Mouse (Mus musculus): ENCODE results near the gene Ddc. TPM values are rescaled to one million over a fixed set of nuclear protein-coding genes. Genes with fewer than 3 reads are reported as not detected.

Gene Ddc
- polyA plus RNA-seq (2015; fragmentation: Nextera tagmentation; extraction: Ambion mirVana): 48.7 and 49.1 TPM in 2 replicates

DNA sequence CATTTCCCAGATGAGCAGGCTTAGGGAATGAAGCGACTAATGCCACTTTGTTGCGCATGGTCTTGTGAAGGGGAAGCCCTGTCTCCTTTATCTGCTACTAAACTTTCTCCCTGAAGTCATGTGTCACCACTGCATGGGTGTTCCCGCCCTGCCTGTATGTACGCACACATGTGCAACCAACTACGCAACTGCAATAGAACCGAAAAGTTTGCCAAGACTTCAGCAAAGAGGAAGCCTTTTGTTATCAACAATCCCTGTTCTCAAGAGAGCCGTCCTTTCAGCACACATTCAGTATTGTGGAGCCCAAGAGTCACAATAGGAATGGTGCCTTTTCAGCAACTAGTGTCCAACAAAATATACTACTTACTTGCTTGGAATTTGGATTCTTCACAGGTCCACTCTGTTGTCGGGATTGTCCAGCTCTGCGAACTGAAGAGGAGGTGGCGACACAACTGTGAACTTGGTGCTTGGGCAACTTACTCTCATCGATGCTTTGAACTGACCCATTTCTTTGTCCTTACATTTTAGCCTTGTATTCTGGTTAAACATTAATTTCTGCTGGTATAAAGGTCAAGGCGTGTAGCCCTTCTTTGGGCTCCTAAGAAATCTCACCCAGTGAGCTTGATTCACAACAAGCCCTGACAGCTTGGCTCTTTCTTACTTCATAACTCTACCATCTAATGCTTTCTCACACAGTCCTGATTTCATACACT lies at the start of gene Ddc:
Ddc (minus strand) TSS at position 500 of the 713 bp plus-strand sequence.
- Histone ChIP-seq H3K4me2 (ENCODE audit: low read depth, low read length) (peak within 1 kb of the TSS; percentile 36), H3K4me3 (replicated peaks; ENCODE audit: low read length) (peak within 1 kb of the TSS; percentile 33), H3K4me1 (ENCODE audit: control insufficient read depth, insufficient read depth, low read length) (peaks cover 7% of the 10 kb centered on the region), H3K9me3 (replicated peaks; ENCODE audit: control insufficient read depth, low read length) (no peaks in the 10 kb centered on the region), H3K27me3 (ENCODE audit: control insufficient read depth, insufficient read depth, low read length) (no peaks in the 10 kb centered on the region), H3K9ac (ENCODE audit: low read length) (peak within 1 kb of the TSS; percentile 31; the same call in 1 of the 2 replicates), H3K27ac (ENCODE audit: low read length) (peak within 1 kb of the TSS; percentile 80), H3K36me3 (ENCODE audit: control insufficient read depth, insufficient read depth, low read length) (no peaks in the 10 kb centered on the region)
- peak; percentile 71 for ATAC-seq (ENCODE audit: insufficient read depth, low FRiP score)
- 60% methylated on average over 12 of the region's 12 CpGs for WGBS

DNA sequence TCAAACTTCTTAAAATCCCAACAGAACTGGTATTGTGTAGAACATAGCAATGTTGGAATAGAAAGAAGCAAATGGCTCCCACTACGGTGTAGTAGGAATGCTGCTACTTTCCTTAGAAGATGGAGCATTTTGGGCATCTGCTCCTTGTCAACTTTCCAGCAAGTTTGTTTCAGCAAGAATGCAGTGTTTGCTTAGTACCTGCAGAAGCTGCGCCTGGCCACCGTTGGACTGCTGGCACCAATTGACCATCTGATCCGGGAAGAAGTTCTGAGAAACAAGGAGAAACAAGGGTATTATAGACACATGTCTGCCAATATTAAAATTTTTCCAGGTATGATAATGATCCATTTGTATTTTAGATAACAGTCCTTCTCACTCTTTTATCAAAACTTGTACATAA lies 47.8 kb upstream of the Ddc start:
- Histone ChIP-seq H3K4me2 (ENCODE audit: low read depth, low read length) (no peak overlapping the region), H3K9ac (ENCODE audit: low read length) (no peak overlapping the region), H3K27me3 (ENCODE audit: control insufficient read depth, insufficient read depth, low read length) (no peaks in the 10 kb centered on the region), H3K36me3 (ENCODE audit: control insufficient read depth, insufficient read depth, low read length) (no peaks in the 10 kb centered on the region), H3K4me3 (replicated peaks; ENCODE audit: low read length) (no peak overlapping the region), H3K27ac (ENCODE audit: low read length) (no peak overlapping the region), H3K9me3 (replicated peaks; ENCODE audit: control insufficient read depth, low read length) (no peaks in the 10 kb centered on the region), H3K4me1 (ENCODE audit: control insufficient read depth, insufficient read depth, low read length) (peaks cover 21% of the 10 kb centered on the region)
- 72% methylated on average over 4 of the region's 4 CpGs for WGBS
- ATAC-seq (ENCODE audit: insufficient read depth, low FRiP score): no peak

DNA sequence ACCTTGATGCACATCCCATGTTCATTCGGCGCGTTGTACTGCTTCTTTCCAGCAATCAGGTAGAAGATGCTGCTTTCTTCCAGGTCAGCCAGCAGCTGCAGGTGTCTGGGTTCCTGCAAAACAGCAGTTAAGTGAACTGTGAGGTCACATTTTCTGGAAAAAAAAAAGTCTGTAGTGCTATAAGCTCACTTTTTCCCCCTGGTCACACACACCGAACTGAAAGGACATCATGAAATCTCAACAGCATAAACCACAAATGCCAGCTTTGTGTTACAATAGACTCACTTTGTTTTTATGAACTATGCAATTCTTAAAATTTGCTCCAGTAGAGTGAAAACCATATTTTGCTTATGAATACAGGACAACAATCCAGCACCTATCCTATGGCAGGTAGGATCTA lies 46.9 kb upstream of the Ddc start:
- Histone ChIP-seq H3K4me2 (ENCODE audit: low read depth, low read length) (no peak overlapping the region), H3K36me3 (ENCODE audit: control insufficient read depth, insufficient read depth, low read length) (no peaks in the 10 kb centered on the region; the same call in 1 of the 2 replicates), H3K9me3 (replicated peaks; ENCODE audit: control insufficient read depth, low read length) (no peaks in the 10 kb centered on the region), H3K27me3 (ENCODE audit: control insufficient read depth, insufficient read depth, low read length) (no peaks in the 10 kb centered on the region), H3K4me1 (ENCODE audit: control insufficient read depth, insufficient read depth, low read length) (peaks cover 21% of the 10 kb centered on the region), H3K9ac (ENCODE audit: low read length) (no peak overlapping the region), H3K4me3 (replicated peaks; ENCODE audit: low read length) (no peak overlapping the region), H3K27ac (ENCODE audit: low read length) (no peak overlapping the region)
- ATAC-seq (ENCODE audit: insufficient read depth, low FRiP score): no peak
- WGBS: 86% methylated on average over 4 of the region's 4 CpGs

DNA sequence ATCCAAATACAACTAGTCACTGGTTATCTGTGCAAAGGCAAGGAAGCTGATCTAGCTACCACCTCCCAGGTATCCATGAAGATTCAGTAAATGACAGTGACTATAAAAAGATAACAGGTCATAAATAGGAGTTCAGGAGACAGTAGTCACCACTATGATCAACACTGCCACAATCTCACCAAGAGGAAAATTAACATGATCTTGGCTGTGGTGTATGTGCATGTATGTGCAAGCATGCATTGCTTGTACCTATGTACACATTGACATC lies 46.1 kb upstream of the Ddc start:
- Histone ChIP-seq H3K9me3 (replicated peaks; ENCODE audit: control insufficient read depth, low read length) (no peaks in the 10 kb centered on the region), H3K4me3 (replicated peaks; ENCODE audit: low read length) (no peak overlapping the region), H3K4me2 (ENCODE audit: low read depth, low read length) (no peak overlapping the region), H3K9ac (ENCODE audit: low read length) (no peak overlapping the region), H3K36me3 (ENCODE audit: control insufficient read depth, insufficient read depth, low read length) (no peaks in the 10 kb centered on the region; the same call in 1 of the 2 replicates), H3K27ac (ENCODE audit: low read length) (no peak overlapping the region), H3K27me3 (ENCODE audit: control insufficient read depth, insufficient read depth, low read length) (no peaks in the 10 kb centered on the region), H3K4me1 (ENCODE audit: control insufficient read depth, insufficient read depth, low read length) (peaks cover 18% of the 10 kb centered on the region)
- no peak for ATAC-seq (ENCODE audit: insufficient read depth, low FRiP score)

DNA sequence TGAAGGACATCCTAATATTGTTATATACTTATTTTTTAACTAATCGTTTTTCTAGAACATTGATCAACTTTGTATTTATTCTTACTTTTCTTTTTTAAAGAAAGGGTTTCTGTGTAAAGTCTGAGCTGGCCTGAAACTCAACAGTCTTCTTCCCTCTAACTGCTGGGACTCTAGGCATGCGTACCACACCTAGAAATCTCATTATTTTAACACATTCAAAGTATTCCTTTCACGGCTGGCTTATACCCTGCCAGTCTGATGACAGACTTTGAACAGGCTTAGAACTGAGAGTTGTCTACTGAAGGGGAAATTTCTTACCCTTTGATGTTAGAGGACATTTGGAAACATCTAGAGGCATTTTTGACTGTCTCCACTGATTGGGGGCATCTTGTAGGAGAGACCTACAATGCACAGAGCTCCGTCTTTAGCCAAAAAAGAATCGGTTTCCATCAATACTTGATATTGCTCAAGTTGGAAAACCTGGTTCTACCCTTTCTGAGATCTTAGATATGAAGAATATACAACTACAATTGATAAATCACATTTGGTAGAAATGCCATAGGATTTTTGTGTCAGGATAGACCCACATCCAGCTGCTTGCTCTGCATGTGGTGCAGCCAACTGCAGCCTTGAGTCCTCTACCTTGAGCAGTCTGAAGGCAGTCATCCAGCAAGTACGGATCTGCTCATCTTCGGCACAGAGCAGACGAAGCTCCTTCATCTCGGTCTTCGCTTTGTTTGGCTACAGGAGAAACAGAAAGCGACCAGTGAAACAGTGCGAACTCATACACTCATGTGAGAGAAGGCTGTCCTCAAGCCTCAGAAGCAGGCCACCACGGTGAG lies 45.5 kb upstream of the Ddc start:
- Histone ChIP-seq H3K27me3 (ENCODE audit: control insufficient read depth, insufficient read depth, low read length) (no peaks in the 10 kb centered on the region), H3K9ac (ENCODE audit: low read length) (no peak overlapping the region), H3K4me1 (ENCODE audit: control insufficient read depth, insufficient read depth, low read length) (peaks cover 13% of the 10 kb centered on the region)

DNA sequence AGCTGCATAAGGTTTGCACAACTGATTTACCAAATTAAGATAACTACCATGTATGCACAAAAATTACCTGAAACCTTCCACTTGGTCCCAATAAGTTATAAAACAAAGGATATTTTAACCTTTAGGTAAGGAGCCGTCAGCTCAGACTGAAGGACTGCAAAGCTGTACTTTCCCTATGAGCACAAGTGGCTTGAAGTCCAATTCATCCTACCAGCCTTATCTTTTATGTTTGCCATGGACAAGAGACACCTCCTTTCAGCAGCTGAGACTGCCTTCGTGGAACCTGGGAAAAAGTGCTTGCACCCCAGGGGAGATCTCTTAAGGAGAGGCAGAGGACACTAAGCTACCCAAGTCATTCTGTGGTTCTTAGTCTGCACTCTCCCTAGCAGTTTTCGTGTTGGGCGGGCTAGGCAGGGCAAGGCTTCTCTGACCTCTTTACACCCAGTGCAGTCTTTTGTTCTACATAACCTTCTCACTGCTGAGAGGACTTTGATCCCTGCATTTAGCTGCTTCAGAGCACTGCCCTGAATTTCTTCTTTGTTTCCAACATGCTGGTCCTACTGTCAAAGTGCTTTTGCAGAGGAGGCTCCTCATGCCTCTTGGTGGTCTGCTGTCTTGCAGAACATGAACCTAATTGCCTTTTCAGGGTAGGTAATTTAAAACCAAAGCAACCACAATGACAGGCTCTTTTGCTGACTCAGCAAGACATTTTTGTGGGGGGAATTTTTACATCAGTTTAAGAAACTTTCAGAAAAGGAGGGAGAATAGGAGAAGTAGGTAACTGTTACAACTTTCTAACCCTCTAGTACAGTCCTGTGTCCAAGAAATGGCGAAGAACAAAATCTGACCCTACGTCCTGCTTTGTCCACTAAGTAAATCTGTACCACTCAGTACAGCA lies 44.6 kb upstream of the Ddc start:
- H3K36me3 ChIP-seq (ENCODE audit: control insufficient read depth, insufficient read depth, low read length): no peaks in the 10 kb centered on the region; the same call in 1 of the 2 replicates
- H3K4me2 ChIP-seq (ENCODE audit: low read depth, low read length): no peak overlapping the region
- peaks cover 6% of the 10 kb centered on the region; the same call in 1 of the 2 replicates for H3K4me1 ChIP-seq (ENCODE audit: control insufficient read depth, insufficient read depth, low read length)
- H3K9me3 ChIP-seq (replicated peaks; ENCODE audit: control insufficient read depth, low read length): no peaks in the 10 kb centered on the region
- peak overlapping the region; percentile 69 for H3K27ac ChIP-seq (ENCODE audit: low read length)
- 54% methylated on average over 6 of the region's 6 CpGs for WGBS
- H3K27me3 ChIP-seq (ENCODE audit: control insufficient read depth, insufficient read depth, low read length): no peaks in the 10 kb centered on the region
- ATAC-seq (ENCODE audit: insufficient read depth, low FRiP score): peak; percentile 82; the same call in 1 of the 2 replicates
- no peak overlapping the region for H3K4me3 ChIP-seq (replicated peaks; ENCODE audit: low read length)
- H3K9ac ChIP-seq (ENCODE audit: low read length): no peak overlapping the region

More for the DNA sequence above, 45.5 kb upstream of the Ddc start:
- no peaks in the 10 kb centered on the region for H3K9me3 ChIP-seq (replicated peaks; ENCODE audit: control insufficient read depth, low read length)
- no peaks in the 10 kb centered on the region; the same call in 1 of the 2 replicates for H3K36me3 ChIP-seq (ENCODE audit: control insufficient read depth, insufficient read depth, low read length)
- H3K27ac ChIP-seq (ENCODE audit: low read length): no peak overlapping the region
- H3K4me3 ChIP-seq (replicated peaks; ENCODE audit: low read length): no peak overlapping the region
- no peak for ATAC-seq (ENCODE audit: insufficient read depth, low FRiP score)
- no peak overlapping the region for H3K4me2 ChIP-seq (ENCODE audit: low read depth, low read length)
- 84% methylated on average over 13 of the region's 13 CpGs for WGBS

DNA sequence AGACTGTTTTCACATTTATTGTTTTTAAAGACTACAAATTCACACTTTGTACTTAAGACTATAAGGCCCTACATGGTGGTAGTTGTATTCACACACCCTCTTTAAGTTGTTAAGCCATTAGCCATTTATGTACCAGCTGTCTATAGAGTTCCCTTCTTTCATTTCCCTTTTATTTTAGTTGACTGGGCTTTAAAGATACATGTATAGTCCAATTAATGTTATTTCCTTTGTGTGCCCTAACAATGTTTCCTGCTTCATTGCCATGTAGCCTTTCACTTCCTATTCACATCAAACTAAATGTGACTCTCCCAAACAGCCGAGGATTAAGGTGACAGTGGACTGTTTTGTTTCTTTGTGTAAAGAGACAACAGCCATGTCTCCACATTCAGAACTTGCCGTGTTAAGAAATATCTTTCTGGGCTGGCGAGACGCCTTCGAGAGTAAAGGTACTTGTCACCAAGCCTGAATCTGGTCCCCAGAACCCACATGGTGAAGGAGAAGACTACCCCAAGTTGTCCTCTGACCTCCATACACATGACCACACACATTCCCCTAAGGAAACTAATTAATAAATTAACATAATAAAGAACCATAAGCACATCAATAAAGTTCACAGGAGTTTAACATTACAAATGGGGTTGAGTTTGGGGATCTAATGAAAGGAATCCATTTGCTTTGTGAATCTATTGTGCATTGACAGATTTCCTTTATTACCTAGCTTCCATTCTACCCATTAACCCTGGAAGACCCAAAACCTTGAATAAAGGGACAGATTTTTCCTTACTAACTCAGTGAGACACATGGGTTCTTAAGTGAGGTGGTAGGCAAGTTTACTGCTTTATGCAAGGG lies 43.1 kb upstream of the Ddc start:
- H3K9ac ChIP-seq (ENCODE audit: low read length): no peak overlapping the region
- no peaks in the 10 kb centered on the region for H3K4me1 ChIP-seq (ENCODE audit: control insufficient read depth, insufficient read depth, low read length)
- ATAC-seq (ENCODE audit: insufficient read depth, low FRiP score): no peak
- H3K4me3 ChIP-seq (replicated peaks; ENCODE audit: low read length): no peak overlapping the region
- no peak overlapping the region for H3K4me2 ChIP-seq (ENCODE audit: low read depth, low read length)
- no peaks in the 10 kb centered on the region for H3K27me3 ChIP-seq (ENCODE audit: control insufficient read depth, insufficient read depth, low read length)
- no peak overlapping the region for H3K27ac ChIP-seq (ENCODE audit: low read length)
- H3K9me3 ChIP-seq (replicated peaks; ENCODE audit: control insufficient read depth, low read length): no peaks in the 10 kb centered on the region
- 80% methylated on average over 5 of the region's 5 CpGs for WGBS
- peaks cover under 1% of the 10 kb centered on the region; the same call in 1 of the 2 replicates for H3K36me3 ChIP-seq (ENCODE audit: control insufficient read depth, insufficient read depth, low read length)

DNA sequence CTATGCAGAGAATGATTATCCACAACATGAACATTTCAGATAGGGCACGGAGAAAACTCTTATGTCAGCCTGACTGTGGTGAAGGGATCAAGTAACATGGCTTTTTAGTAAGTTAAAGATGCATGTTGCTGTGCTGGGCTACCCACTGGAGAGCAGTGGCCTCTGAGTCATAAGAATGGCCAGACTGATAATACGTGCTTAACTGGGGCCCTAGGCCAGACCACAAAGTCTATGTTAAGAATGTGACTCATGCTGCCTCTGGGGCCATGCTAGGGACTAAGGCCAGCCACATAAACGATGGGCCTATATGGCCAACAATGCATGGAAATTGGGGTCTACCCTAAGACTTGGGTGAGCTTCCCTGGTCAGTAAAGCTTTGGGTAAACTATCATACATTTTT lies 41.7 kb upstream of the Ddc start:
- Histone ChIP-seq H3K4me2 (ENCODE audit: low read depth, low read length) (no peak overlapping the region), H3K27ac (ENCODE audit: low read length) (no peak overlapping the region), H3K4me1 (ENCODE audit: control insufficient read depth, insufficient read depth, low read length) (no peaks in the 10 kb centered on the region), H3K9ac (ENCODE audit: low read length) (no peak overlapping the region), H3K4me3 (replicated peaks; ENCODE audit: low read length) (no peak overlapping the region), H3K9me3 (replicated peaks; ENCODE audit: control insufficient read depth, low read length) (no peaks in the 10 kb centered on the region), H3K36me3 (ENCODE audit: control insufficient read depth, insufficient read depth, low read length) (peaks cover 2% of the 10 kb centered on the region; the same call in 1 of the 2 replicates), H3K27me3 (ENCODE audit: control insufficient read depth, insufficient read depth, low read length) (no peaks in the 10 kb centered on the region)
- WGBS: 69% methylated on average over 3 of the region's 3 CpGs
- ATAC-seq (ENCODE audit: insufficient read depth, low FRiP score): no peak

Measured in stomach, embryonic 16.5 days (tissue).